In genomic region chr1:181084021-181084420, GRCm38 (mm10) we compare ENCODE assay signal across 12 mouse cellular contexts. TPM values are rescaled to one million over a fixed set of nuclear protein-coding genes. Genes with fewer than 3 reads are reported as not detected.
DNase-seq lines count a peak whose midpoint lies in the region; ATAC-seq and TF ChIP-seq lines count a peak whose summit lies in the region.
"Had no signal": no experiment of that assay in that cellular context is flagged by ENCODE, and none has a peak within 500 bp of the region (broad histone marks: within the 10 kb centered on the region; RNA-seq: fewer than 3 reads in every experiment).

No protein-coding gene starts in this region.

- no peak overlapping the region for H3K4me3 ChIP-seq in lung, postnatal 0 days (ENCODE audit: low read depth, low read length)
- H3K4me3 ChIP-seq in forebrain, embryonic 13.5 days = no peak overlapping the region
- H3K4me3 ChIP-seq: midbrain, embryonic 15.5 days had no signal

- H3K36me3 ChIP-seq in lung, postnatal 0 days (ENCODE audit: insufficient read depth, low read length) = no peaks in the 10 kb centered on the region
- no peaks in the 10 kb centered on the region for H3K36me3 ChIP-seq in forebrain, embryonic 13.5 days (ENCODE audit: poor library complexity, severe bottlenecking)
- H3K36me3 ChIP-seq: midbrain, embryonic 15.5 days had no signal

- no peaks in the 10 kb centered on the region for H3K27me3 ChIP-seq in lung, postnatal 0 days (replicated peaks; ENCODE audit: insufficient read depth, low read length)
- H3K27me3 ChIP-seq in forebrain, embryonic 13.5 days = no peaks in the 10 kb centered on the region
- H3K27me3 ChIP-seq: midbrain, embryonic 15.5 days had no signal

- 43% methylated on average over 2 of the region's 2 CpGs for WGBS in lung, postnatal 0 days
- 37% methylated on average over 2 of the region's 2 CpGs for WGBS in forebrain, embryonic 13.5 days

- TF ChIP-seq EP300 in lung, postnatal 0 days (IDR thresholded peaks at IDR 0.05) = no peak

- ATAC-seq in lung, postnatal 0 days = no peak
- no peak for ATAC-seq in forebrain, embryonic 13.5 days
- ATAC-seq: midbrain, embryonic 15.5 days had no signal

- no peaks in the 10 kb centered on the region for H3K4me1 ChIP-seq in lung, postnatal 0 days (ENCODE audit: insufficient read depth, low read depth, low read length)
- H3K4me1 ChIP-seq in forebrain, embryonic 13.5 days = no peaks in the 10 kb centered on the region
- H3K4me1 ChIP-seq: midbrain, embryonic 15.5 days had no signal

- no peak overlapping the region for H3K9ac ChIP-seq in lung, postnatal 0 days (replicated peaks; ENCODE audit: low read depth)
- no peak overlapping the region for H3K9ac ChIP-seq in forebrain, embryonic 13.5 days
- H3K9ac ChIP-seq: liver, embryonic 14.5 days; midbrain, embryonic 15.5 days had no signal

- TF ChIP-seq CTCF in lung, postnatal 0 days (IDR thresholded peaks at IDR 0.05) = no peak

- H3K27ac ChIP-seq in lung, postnatal 0 days (ENCODE audit: low read length) = no peak overlapping the region
- no peak overlapping the region for H3K27ac ChIP-seq in forebrain, embryonic 13.5 days
- H3K27ac ChIP-seq: liver, embryonic 14.5 days; midbrain, embryonic 15.5 days had no signal

- H3K4me2 ChIP-seq in lung, postnatal 0 days (replicated peaks; ENCODE audit: low read depth, low read length) = no peak overlapping the region
- no peak overlapping the region for H3K4me2 ChIP-seq in forebrain, embryonic 13.5 days
- H3K4me2 ChIP-seq: midbrain, embryonic 15.5 days had no signal

- peak; percentile 19 for DNase-seq in lung, postnatal 0 days (ENCODE audit: low spot score)
- DNase-seq in lung, postnatal 4 days = no peak
- DNase-seq in WW6 (ENCODE audit: low read depth, low spot score) = peak; percentile 22
- DNase-seq in embryo, embryonic 11 days = peak; percentile 45
- peak; percentile 54 for DNase-seq in mesoderm, embryonic 11.5 days (ENCODE audit: low read depth, low spot score)
- no peak for DNase-seq in gastrocnemius, adult 18-20 months (ENCODE audit: low spot score)

- H3K9me3 ChIP-seq in lung, postnatal 0 days (ENCODE audit: low read length) = no peaks in the 10 kb centered on the region
- H3K9me3 ChIP-seq in forebrain, embryonic 13.5 days (replicated peaks) = no peaks in the 10 kb centered on the region
- H3K9me3 ChIP-seq: midbrain, embryonic 15.5 days had no signal

RNA-seq across cellular contexts. Expression of gene 9130409I23Rik, which starts 33.0 kb away (rescaled TPM):
- polyA plus RNA-seq in lung, postnatal 0 days (2015; fragmentation: Nextera tagmentation; extraction: Ambion mirVana) = not detected in 2 replicates
- not detected for total RNA-seq in gastrocnemius, adult 18-20 months (2021)
- polyA plus RNA-seq in forebrain, embryonic 13.5 days (2015; fragmentation: Nextera tagmentation; extraction: Ambion mirVana) = 0.11 TPM in 1 of 2 replicates, not detected in the other
- total RNA-seq: gastrocnemius, adult 8-10 months; hematopoietic stem cell, adult 5-6 weeks; neutrophil, adult 5-6 weeks had no signal
- polyA plus RNA-seq: midbrain, embryonic 15.5 days had no signal

RNA-seq across cellular contexts. Expression of gene Nvl, which starts 60.0 kb away (rescaled TPM):
- polyA plus RNA-seq in lung, postnatal 0 days (2015; fragmentation: Nextera tagmentation; extraction: Ambion mirVana) = 13.3 and 13.4 TPM in 2 replicates
- total RNA-seq in gastrocnemius, adult 18-20 months (2021) = 1 to 10 TPM; 7.4 to 8.7 TPM
- 41.7 and 44.1 TPM in 2 replicates for polyA plus RNA-seq in forebrain, embryonic 13.5 days (2015; fragmentation: Nextera tagmentation; extraction: Ambion mirVana)

Comparison
In these comparisons a context has a peak if more than half of its experiments do, and no peak if none do; other contexts are left out.
1. DNase-seq: peak in lung, postnatal 0 days (single experiment), WW6 (single experiment), embryo, embryonic 11 days (single experiment) and mesoderm, embryonic 11.5 days (single experiment); none in lung, postnatal 4 days (0 of 2) and gastrocnemius, adult 18-20 months (single experiment).